Mouse (Mus musculus): ENCODE data around the gene Gm49322. TPM values are rescaled to one million over a fixed set of nuclear protein-coding genes. Genes with fewer than 3 reads are reported as not detected.
A peak's percentile ranks its signal among the peaks of the same experiment; 100 is the strongest.
"Not testable (repeated sequence)": the region's sequence is repeated elsewhere in the genome, so short reads cannot be mapped to it uniquely, and the experiment has no call there.

The Gm49322 gene
- polyA plus RNA-seq, 1 experiment from 2014 or later, result 3.7 TPM

- peak overlapping the region; percentile 51; the same call in 1 of the 2 replicates for H3K9ac ChIP-seq (ENCODE audit: low read length)
- 37% methylated on average over 2 of the region's 2 CpGs for WGBS
- H3K4me2 ChIP-seq (ENCODE audit: low read depth, low read length), result no peak overlapping the region
Observed at GRCm38 (mm10) chr10:80627685-80628084, 21.9 kb downstream of the Gm49322 start.

GRCm38 (mm10) chr10:80628925-80629324 lies 23.1 kb downstream of the Gm49322 start:
- Histone ChIP-seq H3K36me3 (ENCODE audit: control insufficient read depth, insufficient read depth, low read length) (no peaks in the 10 kb centered on the region), H3K9me3 (replicated peaks; ENCODE audit: control insufficient read depth, low read length) (no peaks in the 10 kb centered on the region), H3K27me3 (ENCODE audit: control insufficient read depth, insufficient read depth, low read length) (no peaks in the 10 kb centered on the region), H3K27ac (ENCODE audit: low read length) (no peak overlapping the region), H3K4me1 (ENCODE audit: control insufficient read depth, insufficient read depth, low read length) (peaks cover 21% of the 10 kb centered on the region), H3K4me3 (replicated peaks; ENCODE audit: low read length) (no peak overlapping the region), H3K4me2 (ENCODE audit: low read depth, low read length) (no peak overlapping the region), H3K9ac (ENCODE audit: low read length) (no peak overlapping the region)
- 87% methylated on average over 9 of the region's 9 CpGs for WGBS
- no peak for ATAC-seq (ENCODE audit: insufficient read depth, low FRiP score)

More at GRCm38 (mm10) chr10:80627685-80628084, 21.9 kb downstream of the Gm49322 start:
- H3K9me3 ChIP-seq (replicated peaks; ENCODE audit: control insufficient read depth, low read length), result no peaks in the 10 kb centered on the region
- H3K36me3 ChIP-seq (ENCODE audit: control insufficient read depth, insufficient read depth, low read length), result no peaks in the 10 kb centered on the region
- no peaks in the 10 kb centered on the region for H3K27me3 ChIP-seq (ENCODE audit: control insufficient read depth, insufficient read depth, low read length)
- H3K4me3 ChIP-seq (replicated peaks; ENCODE audit: low read length), result no peak overlapping the region
- H3K4me1 ChIP-seq (ENCODE audit: control insufficient read depth, insufficient read depth, low read length), result peaks cover 29% of the 10 kb centered on the region
- no peak overlapping the region for H3K27ac ChIP-seq (ENCODE audit: low read length)
- peak; percentile 16; the same call in 1 of the 2 replicates for ATAC-seq (ENCODE audit: insufficient read depth, low FRiP score)

DNA sequence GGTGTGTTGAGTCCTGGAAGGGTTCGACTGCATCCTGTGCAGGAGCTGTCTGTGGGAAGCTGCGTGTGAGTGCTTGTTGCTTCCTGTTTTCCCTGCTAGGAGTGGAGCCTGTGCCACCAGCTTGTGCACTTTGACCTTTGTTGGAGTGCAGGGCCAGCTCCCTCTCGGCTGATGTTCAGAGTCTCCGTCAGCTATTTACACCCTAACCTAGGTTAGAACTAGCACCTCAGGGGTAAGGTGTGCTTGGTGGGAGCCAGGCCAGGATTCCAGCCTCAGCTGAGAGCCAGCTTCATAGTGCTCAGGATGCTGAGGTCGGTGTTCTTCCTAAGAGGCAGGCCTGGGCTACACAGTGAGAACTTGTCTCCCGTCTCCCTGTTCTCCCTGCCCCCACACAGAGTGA lies 29.5 kb downstream of the Gm49322 start:
- Histone ChIP-seq H3K4me3 (replicated peaks; ENCODE audit: low read length) (no peak overlapping the region), H3K27ac (ENCODE audit: low read length) (no peak overlapping the region), H3K9me3 (replicated peaks; ENCODE audit: control insufficient read depth, low read length) (no peaks in the 10 kb centered on the region), H3K4me1 (ENCODE audit: control insufficient read depth, insufficient read depth, low read length) (no peaks in the 10 kb centered on the region), H3K36me3 (ENCODE audit: control insufficient read depth, insufficient read depth, low read length) (peaks cover 45% of the 10 kb centered on the region), H3K27me3 (ENCODE audit: control insufficient read depth, insufficient read depth, low read length) (no peaks in the 10 kb centered on the region), H3K4me2 (ENCODE audit: low read depth, low read length) (no peak overlapping the region), H3K9ac (ENCODE audit: low read length) (no peak overlapping the region)
- 69% methylated on average over 6 of the region's 6 CpGs for WGBS
- ATAC-seq (ENCODE audit: insufficient read depth, low FRiP score), result no peak

DNA sequence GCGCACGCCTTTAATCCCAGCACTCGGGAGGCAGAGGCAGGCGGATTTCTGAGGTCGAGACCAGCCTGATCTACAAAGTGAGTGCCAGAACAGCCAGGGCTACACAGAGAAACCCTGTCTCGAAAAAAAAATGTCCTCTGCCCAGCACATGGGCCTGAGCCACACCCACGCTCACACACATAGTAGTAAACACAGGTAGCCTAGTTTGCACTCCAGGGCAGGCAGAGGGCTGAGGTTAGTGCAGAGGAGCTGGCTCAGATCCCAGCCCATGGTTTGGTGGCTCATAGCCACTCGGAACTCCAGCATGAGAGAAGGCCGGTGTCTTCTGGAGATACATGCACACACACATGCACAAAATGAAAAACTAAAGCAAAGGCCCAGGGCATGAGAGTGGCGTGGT lies 41.1 kb downstream of the Gm49322 start:
- peaks cover 22% of the 10 kb centered on the region for H3K36me3 ChIP-seq (ENCODE audit: control insufficient read depth, insufficient read depth, low read length)
- WGBS, result 90% methylated on average over 10 of the region's 10 CpGs
- ATAC-seq (ENCODE audit: insufficient read depth, low FRiP score), result no peak

DNA sequence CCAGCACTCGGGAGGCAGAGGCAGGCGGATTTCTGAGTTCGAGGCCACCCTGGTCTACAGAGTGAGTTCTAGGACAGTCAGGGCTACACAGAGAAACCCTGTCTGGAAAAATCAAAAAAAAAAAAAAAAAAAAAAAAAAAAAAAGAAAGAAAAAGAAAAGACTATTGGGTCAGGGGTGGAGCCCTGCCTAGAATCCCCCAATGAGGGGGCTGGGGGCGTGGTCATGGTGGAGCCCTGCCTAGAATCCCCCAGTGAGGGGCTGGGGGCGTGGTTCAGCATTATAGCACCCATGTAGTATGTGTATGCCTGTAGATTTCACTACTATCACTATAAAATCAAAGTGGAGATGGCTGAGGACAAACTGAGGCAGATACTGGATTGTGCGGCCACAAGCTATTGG lies 44.1 kb downstream of the Gm49322 start:
- H3K36me3 ChIP-seq (ENCODE audit: control insufficient read depth, insufficient read depth, low read length); ATAC-seq (ENCODE audit: insufficient read depth, low FRiP score); H3K9me3 ChIP-seq (replicated peaks; ENCODE audit: control insufficient read depth, low read length); H3K4me3 ChIP-seq (replicated peaks; ENCODE audit: low read length); H3K27ac ChIP-seq (ENCODE audit: low read length); H3K27me3 ChIP-seq (ENCODE audit: control insufficient read depth, insufficient read depth, low read length); H3K4me2 ChIP-seq (ENCODE audit: low read depth, low read length); H3K4me1 ChIP-seq (ENCODE audit: control insufficient read depth, insufficient read depth, low read length); H3K9ac ChIP-seq (ENCODE audit: low read length): not testable (repeated sequence)
- WGBS, result 85% methylated on average over 6 of the region's 6 CpGs

More for the DNA sequence above, 41.1 kb downstream of the Gm49322 start:
- no peak overlapping the region for H3K9ac ChIP-seq (ENCODE audit: low read length)
- H3K9me3 ChIP-seq (replicated peaks; ENCODE audit: control insufficient read depth, low read length), result no peaks in the 10 kb centered on the region
- no peaks in the 10 kb centered on the region for H3K4me1 ChIP-seq (ENCODE audit: control insufficient read depth, insufficient read depth, low read length)
- no peak overlapping the region for H3K27ac ChIP-seq (ENCODE audit: low read length)
- H3K27me3 ChIP-seq (ENCODE audit: control insufficient read depth, insufficient read depth, low read length), result no peaks in the 10 kb centered on the region
- no peak overlapping the region for H3K4me2 ChIP-seq (ENCODE audit: low read depth, low read length)
- H3K4me3 ChIP-seq (replicated peaks; ENCODE audit: low read length), result no peak overlapping the region

GRCm38 (mm10) chr10:80650392-80650791 lies 44.6 kb downstream of the Gm49322 start:
- H3K4me2 ChIP-seq (ENCODE audit: low read depth, low read length), result no peak overlapping the region
- no peak overlapping the region for H3K27ac ChIP-seq (ENCODE audit: low read length)
- no peak overlapping the region for H3K9ac ChIP-seq (ENCODE audit: low read length)
- no peak for ATAC-seq (ENCODE audit: insufficient read depth, low FRiP score)
- 91% methylated on average over 10 of the region's 10 CpGs for WGBS
- no peaks in the 10 kb centered on the region for H3K27me3 ChIP-seq (ENCODE audit: control insufficient read depth, insufficient read depth, low read length)
- no peak overlapping the region for H3K4me3 ChIP-seq (replicated peaks; ENCODE audit: low read length)
- H3K4me1 ChIP-seq (ENCODE audit: control insufficient read depth, insufficient read depth, low read length), result peaks cover 12% of the 10 kb centered on the region
- peaks cover 3% of the 10 kb centered on the region; the same call in 1 of the 2 replicates for H3K36me3 ChIP-seq (ENCODE audit: control insufficient read depth, insufficient read depth, low read length)
- H3K9me3 ChIP-seq (replicated peaks; ENCODE audit: control insufficient read depth, low read length), result no peaks in the 10 kb centered on the region

GRCm38 (mm10) chr10:80653156-80653720 lies 47.4 kb downstream of the Gm49322 start:
- no peak overlapping the region for H3K4me3 ChIP-seq (replicated peaks; ENCODE audit: low read length)
- no peaks in the 10 kb centered on the region for H3K36me3 ChIP-seq (ENCODE audit: control insufficient read depth, insufficient read depth, low read length)
- no peak overlapping the region for H3K4me2 ChIP-seq (ENCODE audit: low read depth, low read length)
- H3K27me3 ChIP-seq (ENCODE audit: control insufficient read depth, insufficient read depth, low read length), result no peaks in the 10 kb centered on the region
- no peak for ATAC-seq (ENCODE audit: insufficient read depth, low FRiP score)
- H3K27ac ChIP-seq (ENCODE audit: low read length), result no peak overlapping the region
- H3K9me3 ChIP-seq (replicated peaks; ENCODE audit: control insufficient read depth, low read length), result no peaks in the 10 kb centered on the region
- 81% methylated on average over 6 of the region's 6 CpGs for WGBS
- no peak overlapping the region for H3K9ac ChIP-seq (ENCODE audit: low read length)
- H3K4me1 ChIP-seq (ENCODE audit: control insufficient read depth, insufficient read depth, low read length), result peaks cover 16% of the 10 kb centered on the region

- Histone ChIP-seq H3K4me1 (ENCODE audit: control insufficient read depth, insufficient read depth, low read length) (peaks cover 21% of the 10 kb centered on the region), H3K36me3 (ENCODE audit: control insufficient read depth, insufficient read depth, low read length) (no peaks in the 10 kb centered on the region), H3K4me2 (ENCODE audit: low read depth, low read length) (peak overlapping the region; percentile 92), H3K27me3 (ENCODE audit: control insufficient read depth, insufficient read depth, low read length) (no peaks in the 10 kb centered on the region), H3K4me3 (replicated peaks; ENCODE audit: low read length) (peak overlapping the region; percentile 71; the same call in 1 of the 2 replicates), H3K9me3 (replicated peaks; ENCODE audit: control insufficient read depth, low read length) (no peaks in the 10 kb centered on the region), H3K27ac (ENCODE audit: low read length) (no peak overlapping the region), H3K9ac (ENCODE audit: low read length) (peak overlapping the region; percentile 88; the same call in 1 of the 2 replicates)
- no peak for ATAC-seq (ENCODE audit: insufficient read depth, low FRiP score)
- WGBS, result 78% methylated on average over 6 of the region's 6 CpGs
Observed at GRCm38 (mm10) chr10:80654866-80655265, 49.0 kb downstream of the Gm49322 start.

GRCm38 (mm10) chr10:80655406-80656129 lies 49.7 kb downstream of the Gm49322 start:
- Histone ChIP-seq H3K9me3 (replicated peaks; ENCODE audit: control insufficient read depth, low read length) (no peaks in the 10 kb centered on the region), H3K4me3 (replicated peaks; ENCODE audit: low read length) (peak overlapping the region; percentile 71), H3K27me3 (ENCODE audit: control insufficient read depth, insufficient read depth, low read length) (no peaks in the 10 kb centered on the region), H3K27ac (ENCODE audit: low read length) (peak overlapping the region; percentile 21), H3K4me2 (ENCODE audit: low read depth, low read length) (peak overlapping the region; percentile 92), H3K9ac (ENCODE audit: low read length) (peak overlapping the region; percentile 88), H3K36me3 (ENCODE audit: control insufficient read depth, insufficient read depth, low read length) (no peaks in the 10 kb centered on the region), H3K4me1 (ENCODE audit: control insufficient read depth, insufficient read depth, low read length) (peaks cover 21% of the 10 kb centered on the region)
- WGBS, result 2% methylated on average over 12 of the region's 12 CpGs
- peak; percentile 23; the same call in 1 of the 2 replicates for ATAC-seq (ENCODE audit: insufficient read depth, low FRiP score)
